Mouse (Mus musculus) limb, embryonic 11.5 days (tissue): ENCODE data around the gene Ldah. TPM values are rescaled to one million over a fixed set of nuclear protein-coding genes. Genes with fewer than 3 reads are reported as not detected.
A peak's percentile ranks its signal among the peaks of the same experiment; 100 is the strongest.

Source experiments
- ATAC-seq: fragments of 200-750 bp; cut with Nextera tagmentation; 2 replicates; pipeline ENCODE4 v1.8.0; 2017; ENCODE audit warnings: low read depth; ENCODE audit not compliant: insufficient number of reproducible peaks, low FRiP score, low TSS enrichment
- DNase-seq: peaks from one replicate; pipeline ENCODE4 v3.0.0-alpha.2; 2015; ENCODE audit warnings: low spot score
- H3K27ac ChIP-seq: fragments of 300-500 bp; sonication (generic); replicated peaks from 2 replicates; pipeline ENCODE4 v1.5.1; 2014; ENCODE audit warnings: low read depth, mild to moderate bottlenecking, low read length
- H3K27me3 ChIP-seq: fragments of 300-500 bp; sonication (generic); 2 replicates; pipeline ENCODE4 v1.6.1; 2014; ENCODE audit warnings: mild to moderate bottlenecking, low read length, mixed read lengths; ENCODE audit not compliant: control insufficient read depth, insufficient read depth
- H3K36me3 ChIP-seq: fragments of 300-500 bp; sonication (generic); 2 replicates; pipeline ENCODE4 v1.6.1; 2014; ENCODE audit warnings: mild to moderate bottlenecking, low read length, moderate library complexity, mixed read lengths; ENCODE audit not compliant: control insufficient read depth, insufficient read depth
- H3K4me1 ChIP-seq: fragments of 300-500 bp; sonication (generic); 2 replicates; pipeline ENCODE4 v1.6.1; 2014; ENCODE audit warnings: low read length, mixed read lengths; ENCODE audit not compliant: control insufficient read depth, insufficient read depth
- H3K4me2 ChIP-seq: fragments of 300-500 bp; sonication (generic); 2 replicates; pipeline ENCODE4 v1.6.1; 2014; ENCODE audit warnings: low read depth, mild to moderate bottlenecking, moderate library complexity; ENCODE audit not compliant: severe bottlenecking
- H3K4me3 ChIP-seq: fragments of 300-500 bp; sonication (generic); 2 replicates; pipeline ENCODE4 v1.5.1; 2014; ENCODE audit warnings: low read depth, low read length
- H3K9ac ChIP-seq: fragments of 300-500 bp; sonication (generic); 2 replicates; pipeline ENCODE4 v1.6.1; 2014; ENCODE audit warnings: mild to moderate bottlenecking, low read length
- H3K9me3 ChIP-seq: fragments of 300-500 bp; sonication (generic); 2 replicates; pipeline ENCODE4 v1.6.1; 2016; ENCODE audit warnings: low read length; ENCODE audit not compliant: control insufficient read depth
- WGBS: fragments of 180-500 bp; shearing (Covaris S2); extraction: QIAGEN DNeasy Blood & Tissue Kit; methylation state at CpG from one replicate; pipeline ENCODE4 v1.1.7; 2014; 5-methylcytosine and 5-hydroxymethylcytosine counted together
- polyA plus RNA-seq: library from polyadenylated mRNA; unstranded; fragments of >200 nt; fragmentation: Nextera tagmentation; extraction: Ambion mirVana; gene quantifications from 2 replicates; pipeline ENCODE4 v1.2.1, GENCODE M21; 2014

Gene Ldah
- polyA plus RNA-seq, 1 experiment from 2014 or later: 62.2 TPM

- no peaks in the 10 kb centered on the region for H3K9me3 ChIP-seq
- 94% methylated on average over 11 of the region's 11 CpGs for WGBS
- ATAC-seq (no peak), DNase-seq (no peak)
- no peaks in the 10 kb centered on the region for H3K4me1 ChIP-seq
- H3K36me3 ChIP-seq: no peaks in the 10 kb centered on the region
- no peak overlapping the region for H3K9ac ChIP-seq
- no peaks in the 10 kb centered on the region for H3K27me3 ChIP-seq
- H3K4me3 ChIP-seq: no peak overlapping the region
- no peak overlapping the region for H3K4me2 ChIP-seq
- no peak overlapping the region for H3K27ac ChIP-seq
Measured at GRCm38 (mm10) chr12:8269627-8270026, 61.7 kb downstream of the Ldah start.

- Histone ChIP-seq H3K27me3 (no peaks in the 10 kb centered on the region), H3K4me2 (no peak overlapping the region), H3K9me3 (no peaks in the 10 kb centered on the region), H3K27ac (no peak overlapping the region), H3K9ac (no peak overlapping the region), H3K4me1 (no peaks in the 10 kb centered on the region), H3K4me3 (no peak overlapping the region), H3K36me3 (no peaks in the 10 kb centered on the region)
- 96% methylated on average over 2 of the region's 2 CpGs for WGBS
- DNase-seq: no peak
- no peak for ATAC-seq
Measured at GRCm38 (mm10) chr12:8271405-8271804, 63.5 kb downstream of the Ldah start.

GRCm38 (mm10) chr12:8273471-8274171 lies 65.7 kb downstream of the Ldah start:
- H3K4me2 ChIP-seq: no peak overlapping the region
- no peak for DNase-seq
- no peak overlapping the region for H3K4me3 ChIP-seq
- 95% methylated on average over 6 of the region's 6 CpGs for WGBS
- no peaks in the 10 kb centered on the region for H3K27me3 ChIP-seq
- no peak overlapping the region for H3K9ac ChIP-seq
- ATAC-seq: no peak
- no peaks in the 10 kb centered on the region for H3K9me3 ChIP-seq
- H3K36me3 ChIP-seq: no peaks in the 10 kb centered on the region
- no peaks in the 10 kb centered on the region for H3K4me1 ChIP-seq
- H3K27ac ChIP-seq: no peak overlapping the region

- no peak for DNase-seq
- Histone ChIP-seq H3K36me3 (no peaks in the 10 kb centered on the region), H3K4me3 (no peak overlapping the region), H3K27ac (no peak overlapping the region), H3K9ac (no peak overlapping the region), H3K4me1 (no peaks in the 10 kb centered on the region), H3K27me3 (no peaks in the 10 kb centered on the region), H3K4me2 (no peak overlapping the region), H3K9me3 (no peaks in the 10 kb centered on the region)
- WGBS: 90% methylated on average over 4 of the region's 4 CpGs
- no peak for ATAC-seq
Measured at GRCm38 (mm10) chr12:8275424-8275823, 67.5 kb downstream of the Ldah start.

GRCm38 (mm10) chr12:8281225-8282017 lies 73.5 kb downstream of the Ldah start:
- Histone ChIP-seq H3K27ac (no peak overlapping the region), H3K4me1 (no peaks in the 10 kb centered on the region), H3K4me2 (no peak overlapping the region), H3K9me3 (no peaks in the 10 kb centered on the region), H3K4me3 (no peak overlapping the region), H3K27me3 (no peaks in the 10 kb centered on the region), H3K36me3 (no peaks in the 10 kb centered on the region), H3K9ac (no peak overlapping the region)
- DNase-seq (no peak), ATAC-seq (no peak)
- WGBS: 85% methylated on average over 15 of the region's 15 CpGs

GRCm38 (mm10) chr12:8287970-8288369 lies 80.1 kb downstream of the Ldah start:
- no peak overlapping the region for H3K4me3 ChIP-seq
- H3K27me3 ChIP-seq: no peaks in the 10 kb centered on the region
- H3K36me3 ChIP-seq: no peaks in the 10 kb centered on the region
- WGBS: 64% methylated on average over 3 of the region's 3 CpGs
- no peak overlapping the region for H3K27ac ChIP-seq
- no peaks in the 10 kb centered on the region; the same call in 1 of the 2 replicates for H3K9me3 ChIP-seq
- no peak for ATAC-seq
- H3K4me1 ChIP-seq: no peaks in the 10 kb centered on the region
- no peak for DNase-seq
- H3K4me2 ChIP-seq: no peak overlapping the region
- no peak overlapping the region for H3K9ac ChIP-seq

- Histone ChIP-seq H3K27ac (no peak overlapping the region), H3K4me3 (no peak overlapping the region), H3K9me3 (no peaks in the 10 kb centered on the region; the same call in 1 of the 2 replicates), H3K4me1 (no peaks in the 10 kb centered on the region), H3K36me3 (no peaks in the 10 kb centered on the region), H3K9ac (no peak overlapping the region), H3K27me3 (no peaks in the 10 kb centered on the region), H3K4me2 (no peak overlapping the region)
- DNase-seq (no peak), ATAC-seq (peak; percentile 67; the same call in 1 of the 2 replicates)
- 75% methylated on average over 6 of the region's 6 CpGs for WGBS
Measured at GRCm38 (mm10) chr12:8289099-8289498, 81.2 kb downstream of the Ldah start.

- Histone ChIP-seq H3K9me3 (no peaks in the 10 kb centered on the region; the same call in 1 of the 2 replicates), H3K9ac (no peak overlapping the region), H3K27ac (no peak overlapping the region), H3K4me2 (no peak overlapping the region), H3K4me1 (no peaks in the 10 kb centered on the region), H3K27me3 (no peaks in the 10 kb centered on the region; the same call in 1 of the 2 replicates), H3K4me3 (no peak overlapping the region), H3K36me3 (no peaks in the 10 kb centered on the region)
- ATAC-seq: no peak
- 82% methylated on average over 8 of the region's 8 CpGs for WGBS
- DNase-seq: peak; percentile 18
Measured at GRCm38 (mm10) chr12:8289499-8289898, 81.6 kb downstream of the Ldah start.
